ENCODE assay signal across 8 mouse cellular contexts in the genomic region with DNA sequence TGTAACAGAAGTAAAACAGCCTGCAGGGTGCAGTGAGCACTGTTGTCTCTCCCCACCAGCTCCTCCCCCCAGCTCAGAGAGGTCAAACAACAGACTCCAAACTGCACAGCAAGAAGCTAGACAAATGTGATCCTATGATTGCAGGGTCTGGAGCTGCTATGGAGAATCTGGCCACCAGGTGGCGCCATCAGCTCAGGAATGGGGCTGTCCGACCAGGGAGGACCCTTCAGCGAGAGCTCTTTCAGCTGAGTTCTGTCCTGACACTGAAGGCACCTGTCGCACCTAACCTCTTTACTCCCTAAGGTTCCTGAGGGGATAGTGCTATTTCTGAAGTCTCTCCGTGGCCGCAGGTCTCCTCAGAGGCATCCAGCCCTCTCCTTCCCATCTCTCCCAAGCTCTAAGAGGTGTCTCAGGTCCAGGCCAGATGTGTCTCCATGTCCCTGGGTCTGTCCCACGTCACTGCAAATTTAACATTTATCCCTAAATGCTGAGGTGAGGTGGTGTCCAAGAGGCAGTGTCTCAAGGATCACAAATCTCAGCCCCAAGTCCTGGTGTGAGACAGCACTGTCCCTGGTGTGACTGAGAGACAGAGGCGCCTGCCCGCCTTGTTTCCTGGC. TPM values are rescaled to one million over a fixed set of nuclear protein-coding genes. Genes with fewer than 3 reads are reported as not detected.
A peak's percentile ranks its signal among the peaks of the same experiment; 100 is the strongest.
DNase-seq lines count a peak whose midpoint lies in the region; ATAC-seq and TF ChIP-seq lines count a peak whose summit lies in the region.

No protein-coding gene starts in this region.

- no peaks in the 10 kb centered on the region; the same call in 1 of the 2 replicates for H3K27me3 ChIP-seq in embryonic facial prominence, embryonic 13.5 days
- H3K27me3 ChIP-seq in kidney, embryonic 16.5 days (ENCODE audit: insufficient read depth, low read length) = no peaks in the 10 kb centered on the region
- no peaks in the 10 kb centered on the region for H3K27me3 ChIP-seq in stomach, postnatal 0 days (ENCODE audit: control insufficient read depth, insufficient read depth, low read length)

- no peak for TF ChIP-seq EP300 in stomach, postnatal 0 days (optimal IDR thresholded peaks at IDR 0.05)

- no peaks in the 10 kb centered on the region for H3K9me3 ChIP-seq in embryonic facial prominence, embryonic 13.5 days
- H3K9me3 ChIP-seq in kidney, embryonic 16.5 days (ENCODE audit: low read length) = no peaks in the 10 kb centered on the region
- no peaks in the 10 kb centered on the region for H3K9me3 ChIP-seq in stomach, postnatal 0 days (ENCODE audit: control insufficient read depth, low read length)

- H3K4me3 ChIP-seq in embryonic facial prominence, embryonic 13.5 days = no peak overlapping the region
- no peak overlapping the region for H3K4me3 ChIP-seq in kidney, embryonic 16.5 days (ENCODE audit: low read length)
- no peak overlapping the region for H3K4me3 ChIP-seq in stomach, postnatal 0 days (ENCODE audit: low read depth, low read length)

- no peaks in the 10 kb centered on the region for H3K36me3 ChIP-seq in embryonic facial prominence, embryonic 13.5 days
- H3K36me3 ChIP-seq in kidney, embryonic 16.5 days (ENCODE audit: insufficient read depth, low read length) = no peaks in the 10 kb centered on the region
- H3K36me3 ChIP-seq in stomach, postnatal 0 days (ENCODE audit: control insufficient read depth, insufficient read depth, low read length) = no peaks in the 10 kb centered on the region

- no peak overlapping the region for H3K4me2 ChIP-seq in embryonic facial prominence, embryonic 13.5 days
- no peak overlapping the region for H3K4me2 ChIP-seq in kidney, embryonic 16.5 days (replicated peaks; ENCODE audit: low read depth, low read length)
- no peak overlapping the region for H3K4me2 ChIP-seq in stomach, postnatal 0 days (replicated peaks; ENCODE audit: low read depth)

- 30% methylated on average over 9 of the region's 9 CpGs for WGBS in embryonic facial prominence, embryonic 13.5 days
- WGBS in kidney, embryonic 16.5 days = 28% methylated on average over 9 of the region's 9 CpGs
- 23% methylated on average over 9 of the region's 9 CpGs for WGBS in stomach, postnatal 0 days

- H3K9ac ChIP-seq in embryonic facial prominence, embryonic 13.5 days = no peak overlapping the region
- no peak overlapping the region for H3K9ac ChIP-seq in kidney, embryonic 16.5 days (replicated peaks; ENCODE audit: low read length)
- H3K9ac ChIP-seq in stomach, postnatal 0 days (ENCODE audit: low read length) = no peak overlapping the region

- ATAC-seq in embryonic facial prominence, embryonic 13.5 days (ENCODE audit: insufficient number of reproducible peaks, insufficient read depth, low FRiP score, low TSS enrichment, low read depth) = 0 out of 2 replicates have a peak, but pooled peaks have one; percentile 28
- peak; percentile 56; the same call in 1 of the 2 replicates for ATAC-seq in kidney, embryonic 16.5 days (ENCODE audit: low FRiP score, low TSS enrichment)
- peak; percentile 48; the same call in 1 of the 2 replicates for ATAC-seq in stomach, postnatal 0 days (ENCODE audit: low FRiP score, low TSS enrichment)

- H3K27ac ChIP-seq in embryonic facial prominence, embryonic 13.5 days = no peak overlapping the region
- no peak overlapping the region for H3K27ac ChIP-seq in kidney, embryonic 16.5 days (ENCODE audit: low read length)
- no peak overlapping the region for H3K27ac ChIP-seq in stomach, postnatal 0 days (replicated peaks)

- peak; percentile 63 for DNase-seq in CD4-positive helper T cell, adult 2 months (ENCODE audit: low read depth, low spot score)
- DNase-seq in adrenal gland, postnatal 4 days (ENCODE audit: low spot score in 2 of 2) = peak; percentile 69 to 74
- DNase-seq in heart, adult 8-10 months (ENCODE audit: low spot score) = peak; percentile 79
- DNase-seq in liver = peak; percentile 76
- peak; percentile 92 for DNase-seq in neural tube, embryonic 10.5 days (ENCODE audit: extremely low spot score, low spot score)
- peak; percentile 81 for DNase-seq in stomach, postnatal 0 days (ENCODE audit: low spot score)

- peak; percentile 97 for TF ChIP-seq CTCF in stomach, postnatal 0 days (IDR thresholded peaks at IDR 0.05; ENCODE audit: low read depth)

- no peaks in the 10 kb centered on the region for H3K4me1 ChIP-seq in embryonic facial prominence, embryonic 13.5 days
- 0 out of 2 replicates have a peak, but pooled peaks cover 4% of the 10 kb centered on the region for H3K4me1 ChIP-seq in kidney, embryonic 16.5 days (ENCODE audit: insufficient read depth, low read length)
- no peaks in the 10 kb centered on the region for H3K4me1 ChIP-seq in stomach, postnatal 0 days (replicated peaks; ENCODE audit: control insufficient read depth, insufficient read depth)

RNA-seq across cellular contexts. Expression of a gene that starts 16.0 kb away (rescaled TPM):
- not detected for total RNA-seq in adrenal gland, postnatal 4 days (2021)
- 28.7 and 31.4 TPM in 2 replicates for polyA plus RNA-seq in embryonic facial prominence, embryonic 13.5 days (2015; fragmentation: Nextera tagmentation; extraction: Ambion mirVana)
- total RNA-seq in heart, adult 8-10 months (2022) = not detected
- polyA plus RNA-seq in kidney, embryonic 16.5 days (2015; fragmentation: Nextera tagmentation; extraction: Ambion mirVana) = 0.52 and 0.59 TPM in 2 replicates
- polyA plus RNA-seq in stomach, postnatal 0 days (2015; fragmentation: Nextera tagmentation; extraction: Ambion mirVana) = 0.05 TPM in 1 of 2 replicates, not detected in the other

RNA-seq across cellular contexts. Expression of a gene that starts 47.3 kb away (rescaled TPM):
- total RNA-seq in adrenal gland, postnatal 4 days (2021) = 10 to 100 TPM; 21.4 to 29.3 TPM
- 27.9 and 28.6 TPM in 2 replicates for polyA plus RNA-seq in embryonic facial prominence, embryonic 13.5 days (2015; fragmentation: Nextera tagmentation; extraction: Ambion mirVana)
- total RNA-seq in heart, adult 8-10 months (2022) = 10 to 100 TPM in 3 of 4 experiments, 1 to 10 TPM in 1; 9.9 to 35.1 (median 12.5) TPM
- 21.6 and 25.9 TPM in 2 replicates for polyA plus RNA-seq in kidney, embryonic 16.5 days (2015; fragmentation: Nextera tagmentation; extraction: Ambion mirVana)
- 30.5 and 34.0 TPM in 2 replicates for polyA plus RNA-seq in stomach, postnatal 0 days (2015; fragmentation: Nextera tagmentation; extraction: Ambion mirVana)

Comparison
In these comparisons a context has a peak if more than half of its experiments do, and no peak if none do; other contexts are left out.
1. RNA of a gene that starts 16.0 kb away (polyA plus RNA-seq): 28.7 to 31.4 TPM in embryonic facial prominence, embryonic 13.5 days; 0.52 to 0.59 TPM in kidney, embryonic 16.5 days and 0.05 TPM in stomach, postnatal 0 days; every median in the first group is over 10 times any median in the second.
2. Peak in every context shown above with its lines, with median percentiles within 50 percentile points of each other: DNase-seq and ATAC-seq.